Mouse (Mus musculus) midbrain, embryonic 15.5 days (tissue): ENCODE results near the gene Irf5. TPM values are rescaled to one million over a fixed set of nuclear protein-coding genes. Genes with fewer than 3 reads are reported as not detected.
A peak's percentile ranks its signal among the peaks of the same experiment; 100 is the strongest.

Experiments
- ATAC-seq: fragments of 200-750 bp; cut with Nextera tagmentation; replicated peaks from 2 replicates; pipeline ENCODE4 v1.8.0; 2017; ENCODE audit warnings: moderate TSS enrichment
- H3K27ac ChIP-seq: fragments of 300-500 bp; sonication (generic); 2 replicates; pipeline ENCODE4 v1.5.1; 2015; ENCODE audit warnings: mild to moderate bottlenecking, inconsistent platforms
- H3K27me3 ChIP-seq: fragments of 300-500 bp; sonication (generic); replicated peaks from 2 replicates; pipeline ENCODE4 v1.6.1; 2015; ENCODE audit warnings: inconsistent platforms
- H3K36me3 ChIP-seq: fragments of 300-500 bp; sonication (generic); replicated peaks from 2 replicates; pipeline ENCODE4 v1.6.1; 2015; ENCODE audit warnings: inconsistent platforms
- H3K4me1 ChIP-seq: fragments of 300-500 bp; sonication (generic); 2 replicates; pipeline ENCODE4 v1.6.1; 2015; ENCODE audit warnings: inconsistent platforms
- H3K4me2 ChIP-seq: fragments of 300-500 bp; sonication (generic); 2 replicates; pipeline ENCODE4 v1.6.1; 2015; ENCODE audit warnings: inconsistent platforms, mild to moderate bottlenecking, moderate library complexity
- H3K4me3 ChIP-seq: fragments of 300-500 bp; sonication (generic); 2 replicates; pipeline ENCODE4 v1.5.1; 2015; ENCODE audit warnings: mild to moderate bottlenecking, inconsistent platforms
- H3K9ac ChIP-seq: fragments of 300-500 bp; sonication (generic); 2 replicates; pipeline ENCODE4 v1.6.1; 2015; ENCODE audit warnings: mild to moderate bottlenecking, inconsistent platforms
- H3K9me3 ChIP-seq: fragments of 300-500 bp; sonication (generic); 2 replicates; pipeline ENCODE4 v1.6.1; 2016; ENCODE audit warnings: inconsistent platforms
- WGBS: fragments of 180-500 bp; shearing (Covaris S2); methylation state at CpG from one replicate; pipeline ENCODE4 v1.1.7; 2015; ENCODE audit warnings: mixed read lengths; 5-methylcytosine and 5-hydroxymethylcytosine counted together
- polyA plus RNA-seq: library from polyadenylated mRNA; unstranded; fragments of >200 nt; fragmentation: Nextera tagmentation; extraction: Ambion mirVana; gene quantifications from 2 replicates; pipeline ENCODE4 v1.2.1, GENCODE M21; 2015

Irf5 gene
- 2.0 and 2.1 TPM in 2 replicates for polyA plus RNA-seq

- ATAC-seq: peak; percentile 53
- Histone ChIP-seq H3K9me3 (no peaks in the 10 kb centered on the region), H3K27ac (no peak within 1 kb of the TSS), H3K4me1 (peaks cover 17% of the 10 kb centered on the region), H3K36me3 (no peaks in the 10 kb centered on the region), H3K27me3 (peaks cover 46% of the 10 kb centered on the region), H3K4me2 (peak within 1 kb of the TSS; percentile 96), H3K9ac (peak within 1 kb of the TSS; percentile 31), H3K4me3 (peak within 1 kb of the TSS; percentile 46)
- under 1% methylated on average over 83 of the region's 96 CpGs for WGBS
Measured at GRCm38 (mm10) chr6:29526281-29527251, at the start of gene Irf5. Irf5 (plus strand) TSS chr6:29526625.

- Histone ChIP-seq H3K27me3 (peaks cover 4% of the 10 kb centered on the region; the same call in 1 of the 2 replicates), H3K36me3 (no peaks in the 10 kb centered on the region), H3K4me2 (no peak overlapping the region), H3K9ac (no peak overlapping the region), H3K4me1 (peaks cover 7% of the 10 kb centered on the region), H3K9me3 (no peaks in the 10 kb centered on the region), H3K4me3 (no peak overlapping the region), H3K27ac (no peak overlapping the region)
- ATAC-seq: no peak
- WGBS: 92% methylated on average over 13 of the region's 13 CpGs
Measured at GRCm38 (mm10) chr6:29482691-29483090, 43.7 kb upstream of the Irf5 start.

GRCm38 (mm10) chr6:29484716-29485559 is 41.5 kb upstream of the Irf5 start:
- peak overlapping the region; percentile 49 for H3K4me2 ChIP-seq
- H3K27ac ChIP-seq: no peak overlapping the region
- peaks cover 7% of the 10 kb centered on the region for H3K4me1 ChIP-seq
- H3K27me3 ChIP-seq: peaks cover 4% of the 10 kb centered on the region; the same call in 1 of the 2 replicates
- no peak overlapping the region for H3K9ac ChIP-seq
- H3K36me3 ChIP-seq: no peaks in the 10 kb centered on the region
- H3K9me3 ChIP-seq: no peaks in the 10 kb centered on the region
- WGBS: 5% methylated on average over 26 of the region's 26 CpGs
- H3K4me3 ChIP-seq: peak overlapping the region; percentile 20
- peak; percentile 58; the same call in 1 of the 2 replicates for ATAC-seq

- Histone ChIP-seq H3K4me2 (no peak overlapping the region), H3K4me3 (no peak overlapping the region), H3K4me1 (peaks cover 7% of the 10 kb centered on the region), H3K36me3 (no peaks in the 10 kb centered on the region), H3K9me3 (no peaks in the 10 kb centered on the region), H3K27ac (no peak overlapping the region), H3K9ac (no peak overlapping the region), H3K27me3 (peaks cover 4% of the 10 kb centered on the region; the same call in 1 of the 2 replicates)
- no peak for ATAC-seq
- WGBS: 46% methylated on average over 2 of the region's 2 CpGs
Measured at GRCm38 (mm10) chr6:29485951-29486350, 40.5 kb upstream of the Irf5 start.

GRCm38 (mm10) chr6:29494101-29494500 is 32.3 kb upstream of the Irf5 start:
- H3K36me3 ChIP-seq: no peaks in the 10 kb centered on the region
- peaks cover 3% of the 10 kb centered on the region; the same call in 1 of the 2 replicates for H3K4me1 ChIP-seq
- H3K4me2 ChIP-seq: no peak overlapping the region
- ATAC-seq: no peak
- no peak overlapping the region for H3K27ac ChIP-seq
- no peaks in the 10 kb centered on the region for H3K9me3 ChIP-seq
- no peak overlapping the region for H3K9ac ChIP-seq
- no peak overlapping the region for H3K4me3 ChIP-seq
- peaks cover 39% of the 10 kb centered on the region for H3K27me3 ChIP-seq
- WGBS: 87% methylated on average over 4 of the region's 4 CpGs

GRCm38 (mm10) chr6:29496270-29496669 is 30.2 kb upstream of the Irf5 start:
- Histone ChIP-seq H3K9ac (no peak overlapping the region), H3K27me3 (peaks cover 39% of the 10 kb centered on the region), H3K36me3 (no peaks in the 10 kb centered on the region), H3K4me2 (peak overlapping the region; percentile 9; the same call in 1 of the 2 replicates), H3K4me1 (peaks cover 3% of the 10 kb centered on the region; the same call in 1 of the 2 replicates), H3K4me3 (no peak overlapping the region), H3K27ac (no peak overlapping the region), H3K9me3 (no peaks in the 10 kb centered on the region)
- WGBS: 11% methylated on average over 25 of the region's 25 CpGs
- ATAC-seq: no peak

GRCm38 (mm10) chr6:29497791-29498190 is 28.6 kb upstream of the Irf5 start:
- ATAC-seq: peak; percentile 70

GRCm38 (mm10) chr6:29500177-29500576 is 26.2 kb upstream of the Irf5 start:
- Histone ChIP-seq H3K4me2 (no peak overlapping the region), H3K9me3 (no peaks in the 10 kb centered on the region), H3K9ac (no peak overlapping the region), H3K4me3 (no peak overlapping the region), H3K27ac (no peak overlapping the region), H3K4me1 (peaks cover 3% of the 10 kb centered on the region; the same call in 1 of the 2 replicates), H3K36me3 (no peaks in the 10 kb centered on the region), H3K27me3 (peaks cover 29% of the 10 kb centered on the region)
- 97% methylated on average over 7 of the region's 7 CpGs for WGBS
- no peak for ATAC-seq

More at GRCm38 (mm10) chr6:29497791-29498190, 28.6 kb upstream of the Irf5 start:
- Histone ChIP-seq H3K4me1 (peaks cover 3% of the 10 kb centered on the region; the same call in 1 of the 2 replicates), H3K27me3 (peaks cover 39% of the 10 kb centered on the region), H3K9ac (no peak overlapping the region), H3K4me3 (no peak overlapping the region), H3K4me2 (no peak overlapping the region), H3K27ac (no peak overlapping the region), H3K9me3 (no peaks in the 10 kb centered on the region), H3K36me3 (no peaks in the 10 kb centered on the region)
- WGBS: 21% methylated on average over 2 of the region's 2 CpGs

GRCm38 (mm10) chr6:29500810-29501209 is 25.6 kb upstream of the Irf5 start:
- Histone ChIP-seq H3K4me1 (peaks cover 3% of the 10 kb centered on the region; the same call in 1 of the 2 replicates), H3K4me3 (no peak overlapping the region), H3K36me3 (no peaks in the 10 kb centered on the region), H3K27ac (no peak overlapping the region), H3K27me3 (peaks cover 29% of the 10 kb centered on the region), H3K9ac (no peak overlapping the region), H3K9me3 (no peaks in the 10 kb centered on the region), H3K4me2 (no peak overlapping the region)
- WGBS: 90% methylated on average over 6 of the region's 6 CpGs
- ATAC-seq: no peak

GRCm38 (mm10) chr6:29501599-29501998 is 24.8 kb upstream of the Irf5 start:
- 100% methylated on average over 1 of the region's 1 CpGs for WGBS
- Histone ChIP-seq H3K4me3 (no peak overlapping the region), H3K4me2 (no peak overlapping the region), H3K27me3 (peaks cover 26% of the 10 kb centered on the region), H3K36me3 (no peaks in the 10 kb centered on the region), H3K9me3 (no peaks in the 10 kb centered on the region), H3K4me1 (no peaks in the 10 kb centered on the region), H3K27ac (no peak overlapping the region), H3K9ac (no peak overlapping the region)
- no peak for ATAC-seq

GRCm38 (mm10) chr6:29505493-29505892 is 20.9 kb upstream of the Irf5 start:
- WGBS: 94% methylated on average over 5 of the region's 5 CpGs
- Histone ChIP-seq H3K36me3 (no peaks in the 10 kb centered on the region), H3K4me3 (no peak overlapping the region), H3K9me3 (no peaks in the 10 kb centered on the region), H3K27me3 (peaks cover 34% of the 10 kb centered on the region), H3K4me1 (peaks cover 14% of the 10 kb centered on the region), H3K9ac (no peak overlapping the region), H3K27ac (no peak overlapping the region), H3K4me2 (no peak overlapping the region)
- ATAC-seq: no peak

- H3K4me1 ChIP-seq: peaks cover 14% of the 10 kb centered on the region
- H3K27ac ChIP-seq: no peak overlapping the region
- no peaks in the 10 kb centered on the region for H3K36me3 ChIP-seq
- H3K4me2 ChIP-seq: peak overlapping the region; percentile 74
- peak; percentile 29; the same call in 1 of the 2 replicates for ATAC-seq
- H3K9ac ChIP-seq: no peak overlapping the region
- no peaks in the 10 kb centered on the region for H3K9me3 ChIP-seq
- 26% methylated on average over 8 of the region's 8 CpGs for WGBS
- peaks cover 34% of the 10 kb centered on the region for H3K27me3 ChIP-seq
- peak overlapping the region; percentile 50 for H3K4me3 ChIP-seq
Measured at GRCm38 (mm10) chr6:29506834-29507233, 19.6 kb upstream of the Irf5 start.
